Mouse (Mus musculus) MEL-GATA-1-ER (cell line): ENCODE results near the gene Mfn2.

Source experiments
- DNase-seq: peaks from one replicate; pipeline ENCODE4 v3.0.0-alpha.2; 2012; ENCODE audit warnings: low read depth; ENCODE audit errors: extremely low read depth

Gene Mfn2

GRCm38 (mm10) chr4:147904313-147905089 is at the start of gene Mfn2:
Gene Mfn2 (minus strand): TSS chr4:147904704.
- DNase-seq: peak; percentile 74

GRCm38 (mm10) chr4:147953590-147953989 is 49.1 kb upstream of the Mfn2 start:
- peak; percentile 48 for DNase-seq

- DNase-seq: no peak
Observed at GRCm38 (mm10) chr4:147947511-147947910, 43.0 kb upstream of the Mfn2 start.

GRCm38 (mm10) chr4:147943005-147943404 is 38.5 kb upstream of the Mfn2 start:
- no peak for DNase-seq

- DNase-seq: no peak
Observed at GRCm38 (mm10) chr4:147941045-147942020, 36.8 kb upstream of the Mfn2 start.

GRCm38 (mm10) chr4:147940576-147941044 is 36.1 kb upstream of the Mfn2 start, which contains the start of gene 2510039O18Rik:
Gene 2510039O18Rik (plus strand): TSS chr4:147940895.
- peak; percentile 66 for DNase-seq

- DNase-seq: no peak
Observed at GRCm38 (mm10) chr4:147940111-147940510, 35.6 kb upstream of the Mfn2 start.

- DNase-seq: no peak
Observed at GRCm38 (mm10) chr4:147938148-147939096, 33.9 kb upstream of the Mfn2 start.

GRCm38 (mm10) chr4:147937486-147937885 is 33.0 kb upstream of the Mfn2 start:
- no peak for DNase-seq

GRCm38 (mm10) chr4:147937021-147937420 is 32.5 kb upstream of the Mfn2 start:
- no peak for DNase-seq

GRCm38 (mm10) chr4:147936331-147936954 is 31.9 kb upstream of the Mfn2 start, which contains the start of gene Plod1:
Gene Plod1 (minus strand): TSS chr4:147936767.
- DNase-seq: peak; percentile 36

GRCm38 (mm10) chr4:147935904-147936303 is 31.4 kb upstream of the Mfn2 start:
- DNase-seq: no peak

- DNase-seq: no peak
Observed at GRCm38 (mm10) chr4:147934611-147935010, 30.1 kb upstream of the Mfn2 start.

GRCm38 (mm10) chr4:147934134-147934533 is 29.6 kb upstream of the Mfn2 start:
- no peak for DNase-seq

GRCm38 (mm10) chr4:147930946-147931345 is 26.4 kb upstream of the Mfn2 start:
- no peak for DNase-seq

GRCm38 (mm10) chr4:147928540-147928939 is 24.0 kb upstream of the Mfn2 start:
- no peak for DNase-seq

- DNase-seq: no peak
Observed at GRCm38 (mm10) chr4:147928136-147928535, 23.6 kb upstream of the Mfn2 start.

- no peak for DNase-seq
Observed at GRCm38 (mm10) chr4:147927705-147928104, 23.2 kb upstream of the Mfn2 start.

- no peak for DNase-seq
Observed at GRCm38 (mm10) chr4:147922341-147922740, 17.8 kb upstream of the Mfn2 start.

- no peak for DNase-seq
Observed at GRCm38 (mm10) chr4:147920973-147921372, 16.5 kb upstream of the Mfn2 start.
